Mouse (Mus musculus) olfactory bulb, adult 2 months (tissue): ENCODE measurements around the gene Nacad. TPM values are rescaled to one million over a fixed set of nuclear protein-coding genes. Genes with fewer than 3 reads are reported as not detected.

Experiments
- H3K27ac ChIP-seq: fragments of 200-500 bp; 2 replicates; pipeline ENCODE4 v1.5.1; 2012; ENCODE audit warnings: low read depth, low read length; ENCODE audit not compliant: insufficient read depth
- H3K4me1 ChIP-seq: fragments of 200-500 bp; 2 replicates; pipeline ENCODE4 v1.6.1; 2012; ENCODE audit warnings: low read length; ENCODE audit not compliant: control insufficient read depth, insufficient read depth
- H3K4me3 ChIP-seq: fragments of 200-500 bp; 2 replicates; pipeline ENCODE4 v1.5.1; 2012; ENCODE audit warnings: mild to moderate bottlenecking, low read depth, low read length, moderate library complexity; ENCODE audit not compliant: insufficient read depth
- CTCF ChIP-seq: fragments of 200-500 bp; IDR thresholded peaks from 2 replicates; pipeline ENCODE4 v1.5.1; 2012; ENCODE audit warnings: low read depth, mild to moderate bottlenecking, low read length, moderate library complexity; ENCODE audit not compliant: insufficient read depth
- POLR2A ChIP-seq: fragments of 200-500 bp; IDR thresholded peaks from 2 replicates; pipeline ENCODE4 v1.6.1; 2012; ENCODE audit warnings: mild to moderate bottlenecking, low read depth, low read length, moderate library complexity; ENCODE audit not compliant: insufficient read depth
- WGBS: fragments of 180-500 bp; shearing (Covaris S2); methylation state at CpG from one replicate; pipeline ENCODE4 v1.1.7; 2018; 5-methylcytosine and 5-hydroxymethylcytosine counted together
- polyA plus RNA-seq: library from polyadenylated mRNA; stranded (reverse); fragments of >200 nt; gene quantifications from 2 replicates; pipeline ENCODE4 v1.2.4, GENCODE M21; 2012; ENCODE audit warnings: low replicate concordance; ENCODE audit not compliant: missing spikeins, insufficient read depth, insufficient read length

The Nacad gene
- polyA plus RNA-seq, 1 experiment = not detected

GRCm38 (mm10) chr11:6605021-6605481 lies 802 bp downstream of the Nacad start:
- Histone ChIP-seq H3K4me1 (peaks cover 42% of the 10 kb centered on the region), H3K4me3 (peak overlapping the region; percentile 89), H3K27ac (peak overlapping the region; percentile 100)
- TF ChIP-seq POLR2A = no peak
- TF ChIP-seq CTCF = no peak
- WGBS = 2% methylated on average over 13 of the region's 13 CpGs

GRCm38 (mm10) chr11:6604604-6604936 lies 1.3 kb downstream of the Nacad start:
- Histone ChIP-seq H3K4me1 (peaks cover 47% of the 10 kb centered on the region), H3K4me3 (peak overlapping the region; percentile 89), H3K27ac (peak overlapping the region; percentile 100)
- TF ChIP-seq POLR2A (no peak), CTCF (no peak)

- Histone ChIP-seq H3K27ac (peak overlapping the region; percentile 100), H3K4me1 (peaks cover 52% of the 10 kb centered on the region), H3K4me3 (peak overlapping the region; percentile 89)
- TF ChIP-seq POLR2A (no peak), CTCF (no peak)
- WGBS = 2% methylated on average over 12 of the region's 12 CpGs
Observed at GRCm38 (mm10) chr11:6603887-6604603, 1.8 kb downstream of the Nacad start.

GRCm38 (mm10) chr11:6603224-6603623 lies 2.6 kb downstream of the Nacad start:
- peak overlapping the region; percentile 29 for H3K4me3 ChIP-seq
- WGBS = 57% methylated on average over 9 of the region's 9 CpGs
- no peak for TF ChIP-seq CTCF
- peaks cover 61% of the 10 kb centered on the region for H3K4me1 ChIP-seq
- H3K27ac ChIP-seq = peak overlapping the region; percentile 100; the same call in 1 of the 2 replicates

- Histone ChIP-seq H3K27ac (no peak overlapping the region), H3K4me1 (peaks cover 66% of the 10 kb centered on the region), H3K4me3 (no peak overlapping the region)
- TF ChIP-seq POLR2A (no peak), CTCF (no peak)
- 75% methylated on average over 9 of the region's 9 CpGs for WGBS
Observed at GRCm38 (mm10) chr11:6602662-6603061, 3.2 kb downstream of the Nacad start.

- TF ChIP-seq CTCF = no peak
- no peak for TF ChIP-seq POLR2A
- H3K4me3 ChIP-seq = no peak overlapping the region
- peaks cover 68% of the 10 kb centered on the region for H3K4me1 ChIP-seq
- WGBS = 78% methylated on average over 20 of the region's 20 CpGs
- no peak overlapping the region for H3K27ac ChIP-seq
Observed at GRCm38 (mm10) chr11:6601649-6602480, 4.0 kb downstream of the Nacad start.

GRCm38 (mm10) chr11:6600284-6600944 lies 5.4 kb downstream of the Nacad start:
- Histone ChIP-seq H3K27ac (no peak overlapping the region), H3K4me3 (no peak overlapping the region), H3K4me1 (peaks cover 66% of the 10 kb centered on the region)
- WGBS = 87% methylated on average over 8 of the region's 8 CpGs
- TF ChIP-seq POLR2A (0 out of 2 replicates have a peak, but pooled peaks have one; percentile 33), CTCF (no peak)

GRCm38 (mm10) chr11:6599831-6600230 lies 6.0 kb downstream of the Nacad start:
- Histone ChIP-seq H3K4me3 (no peak overlapping the region; the same call in 1 of the 2 replicates), H3K27ac (no peak overlapping the region), H3K4me1 (peaks cover 66% of the 10 kb centered on the region)
- WGBS = 80% methylated on average over 6 of the region's 6 CpGs
- no peak for TF ChIP-seq POLR2A
- no peak for TF ChIP-seq CTCF

GRCm38 (mm10) chr11:6599011-6599681 lies 6.7 kb downstream of the Nacad start:
- Histone ChIP-seq H3K27ac (0 out of 2 replicates have a peak overlapping the region, but pooled peaks have one; percentile 7), H3K4me3 (peak overlapping the region; percentile 19), H3K4me1 (peaks cover 62% of the 10 kb centered on the region)
- no peak for TF ChIP-seq POLR2A
- TF ChIP-seq CTCF = no peak
- 21% methylated on average over 27 of the region's 27 CpGs for WGBS
